Mouse (Mus musculus) myocyte (in vitro differentiated cells): Measurements from ENCODE around the gene Lpp.

ENCODE experiments used
- E2F4 ChIP-seq: IDR thresholded peaks from one replicate; pipeline ENCODE4 v1.6.1; 2011; ENCODE audit warnings: mild to moderate bottlenecking, control low read depth, moderate library complexity; ENCODE audit not compliant: insufficient read depth
- MAX ChIP-seq: IDR thresholded peaks from one replicate; pipeline ENCODE4 v1.6.1; 2011; ENCODE audit warnings: low read depth, mild to moderate bottlenecking, control low read depth
- POLR2A ChIP-seq: IDR thresholded peaks from one replicate; pipeline ENCODE4 v1.6.1; 2011; ENCODE audit warnings: low read depth, mild to moderate bottlenecking, control low read depth, moderate library complexity; ENCODE audit not compliant: insufficient read length
- TCF12 ChIP-seq: IDR thresholded peaks from one replicate; pipeline ENCODE4 v1.6.1; 2011; ENCODE audit warnings: mild to moderate bottlenecking, control low read depth; ENCODE audit not compliant: poor library complexity, insufficient read depth, severe bottlenecking

DNA sequence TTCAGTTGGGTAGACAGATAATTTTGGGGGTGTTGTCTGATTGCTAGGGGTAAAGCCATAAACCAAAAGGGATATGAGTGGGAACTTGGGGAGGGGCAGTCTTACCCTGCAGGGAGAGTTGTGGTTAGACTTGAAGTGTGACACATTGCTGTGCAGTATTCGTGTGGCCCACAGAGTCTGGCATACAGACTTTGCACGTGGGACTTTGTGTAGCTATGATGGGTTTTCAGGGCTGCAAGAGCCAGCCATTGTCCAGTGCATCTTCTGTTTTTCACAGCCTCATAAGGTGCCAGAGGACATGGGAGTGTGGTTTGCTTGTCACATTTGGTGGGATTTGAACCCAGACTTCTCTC is 55.2 kb downstream of the Lpp start:
- TF ChIP-seq E2F4 (no peak), TCF12 (no peak), MAX (no peak), POLR2A (no peak)
